Mouse (Mus musculus) layer of hippocampus, postnatal 25 days (tissue): Measurements from ENCODE around the gene Zwilch. TPM values are rescaled to one million over a fixed set of nuclear protein-coding genes. Genes with fewer than 3 reads are reported as not detected.
"Not testable (repeated sequence)": the region's sequence is repeated elsewhere in the genome, so short reads cannot be mapped to it uniquely, and the experiment has no call there.

Experiments
- DNase-seq, 2 experiments: peaks; one replicate each; pipeline ENCODE4 v3.0.0; 2022; ENCODE audit warnings: mixed read lengths in 2 of 2, low spot score in 1 of 2; ENCODE audit errors: extremely low spot score in 1 of 2
- total RNA-seq, 2 experiments: library from RNA; stranded (reverse); gene quantifications; 2 replicates each; pipeline ENCODE4 v1.2.3; 2021

Zwilch gene
- total RNA-seq = 1 to 10 TPM; 4.3 to 6.6 TPM

DNA sequence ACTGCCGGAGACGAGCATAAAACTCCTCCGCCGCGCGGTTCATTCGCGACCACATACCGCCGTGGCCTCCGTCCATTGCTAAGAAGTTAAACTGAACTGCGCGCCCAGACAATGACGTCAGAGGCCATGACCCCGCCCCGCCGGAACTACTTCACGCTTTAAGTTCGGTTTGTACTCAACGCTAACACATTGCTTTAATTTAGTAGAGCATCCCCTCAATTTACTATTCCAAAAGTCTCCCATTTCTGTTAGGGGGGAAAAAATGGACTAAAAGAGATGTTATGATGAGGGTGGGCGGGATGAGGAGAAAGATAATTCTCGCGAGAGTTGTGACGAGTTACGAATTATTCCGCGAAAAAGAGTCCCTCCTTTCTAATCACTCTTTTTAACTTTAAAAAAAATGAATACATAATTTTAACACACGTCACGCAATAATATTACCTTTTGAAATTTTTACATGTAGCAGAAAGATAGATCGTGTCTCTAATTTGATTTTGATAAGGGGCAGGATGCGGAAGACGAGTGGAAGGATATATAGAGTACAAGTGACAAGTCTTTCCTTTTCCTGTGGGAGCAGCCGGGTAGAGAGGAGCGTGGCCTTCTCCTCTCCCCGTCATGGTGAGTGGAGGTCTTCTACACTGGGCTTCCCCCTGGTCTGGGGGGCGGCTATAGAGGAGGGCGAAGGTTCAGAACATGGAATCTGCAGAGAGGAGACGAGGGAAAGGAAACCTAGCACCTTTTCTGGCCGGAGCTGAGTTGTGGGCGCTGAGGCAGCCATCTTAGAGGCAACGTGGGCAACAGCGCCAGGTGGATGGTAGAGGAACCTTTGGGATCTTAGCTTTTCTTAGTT lies at the start of gene Zwilch, which contains the start of gene Rpl4:
Gene Zwilch (minus strand): TSS at position 289 of the 850 bp plus-strand sequence.
Gene Rpl4 (plus strand): TSS at position 560 of the 850 bp plus-strand sequence.
- DNase-seq = peak; percentile 68 to 82

DNA sequence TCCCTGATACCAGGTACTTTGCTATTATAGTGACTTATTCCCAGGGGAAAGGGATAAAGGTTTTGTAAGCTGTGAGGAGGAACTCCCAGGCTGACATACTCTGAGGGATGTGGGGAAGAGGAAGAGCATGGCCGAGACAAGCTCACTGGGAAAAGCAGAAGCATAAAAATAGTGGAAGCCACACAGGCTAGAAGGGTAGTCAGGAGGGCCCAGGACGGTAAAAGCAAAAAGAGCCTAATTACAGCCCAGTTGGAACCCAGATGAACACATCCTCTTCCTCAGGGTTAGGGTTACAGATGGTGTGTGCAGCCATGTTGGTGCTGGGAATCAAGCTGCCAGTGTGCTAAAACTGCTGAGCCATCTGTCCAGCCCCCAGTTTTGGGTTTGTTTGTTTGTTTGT lies 49.2 kb upstream of the Zwilch start:
- DNase-seq = no peak

DNA sequence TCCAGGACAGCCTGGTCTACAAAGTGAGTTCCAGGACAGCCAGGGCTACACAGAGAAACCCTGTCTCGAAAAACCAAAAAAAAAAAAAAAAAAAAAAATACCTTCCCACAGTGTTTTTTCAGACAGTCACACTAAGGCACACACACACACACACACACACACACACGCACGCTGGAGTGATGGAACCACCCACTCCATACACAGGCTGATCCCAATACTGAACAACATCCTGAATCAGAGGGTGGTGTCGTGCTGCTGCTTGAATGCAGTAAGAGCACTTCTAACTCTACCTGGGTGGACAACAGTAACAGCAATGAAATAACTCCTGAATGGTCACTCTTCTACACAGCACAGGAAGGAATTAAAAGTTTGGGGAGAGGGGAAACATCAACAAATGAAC lies 48.6 kb upstream of the Zwilch start:
- DNase-seq = peak in 1 of 2 experiments; percentile 36

DNA sequence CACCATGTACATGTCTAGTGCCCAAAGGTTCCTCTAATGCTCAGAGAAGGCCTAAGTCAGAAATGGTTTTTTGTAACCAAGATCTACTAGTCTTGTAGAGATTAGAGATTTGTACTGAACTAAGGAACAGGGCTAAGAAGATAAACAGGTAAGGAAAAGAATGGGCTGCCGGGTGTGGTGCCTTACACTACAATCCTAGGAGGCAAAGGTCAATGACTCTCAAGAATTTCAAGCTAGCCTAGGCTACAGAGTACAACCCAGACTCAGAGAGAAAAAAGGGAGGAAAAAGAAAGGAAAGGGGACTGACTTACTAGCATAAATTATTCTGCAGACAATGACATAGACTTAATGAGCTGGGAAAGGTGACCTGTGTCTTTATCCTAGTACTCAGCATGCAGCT lies 47.7 kb upstream of the Zwilch start:
- no peak for DNase-seq

DNA sequence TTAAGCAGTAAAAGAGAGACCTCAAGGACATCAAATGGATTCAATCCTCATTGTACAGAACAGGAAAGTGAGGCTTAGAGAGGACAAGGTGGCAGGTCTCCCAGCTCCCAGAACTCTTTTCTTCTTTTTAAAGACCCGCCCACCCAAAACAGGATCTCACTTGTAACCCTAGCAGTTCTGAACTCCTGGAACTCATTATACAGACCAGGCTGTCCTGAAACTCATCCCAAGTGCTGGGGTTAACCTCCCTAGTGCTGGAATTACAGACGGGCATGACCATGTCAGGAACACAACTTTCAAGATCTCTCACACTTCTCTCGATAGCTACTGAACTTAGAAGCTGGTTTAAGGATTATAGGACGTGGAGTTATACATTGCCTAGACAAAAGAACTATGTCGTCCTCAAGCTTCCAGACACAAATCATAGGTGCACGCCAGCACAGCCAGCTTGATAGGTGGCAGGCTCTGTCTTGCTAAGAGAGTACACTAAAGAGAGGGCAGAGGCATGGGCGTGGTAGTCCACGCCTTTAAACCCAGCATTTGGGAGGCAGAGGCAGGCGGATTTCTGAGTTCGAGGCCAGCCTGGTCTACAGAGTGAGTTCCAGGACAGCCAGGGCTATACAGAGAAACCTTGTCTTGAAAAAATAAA lies 47.0 kb upstream of the Zwilch start:
- no peak for DNase-seq

DNA sequence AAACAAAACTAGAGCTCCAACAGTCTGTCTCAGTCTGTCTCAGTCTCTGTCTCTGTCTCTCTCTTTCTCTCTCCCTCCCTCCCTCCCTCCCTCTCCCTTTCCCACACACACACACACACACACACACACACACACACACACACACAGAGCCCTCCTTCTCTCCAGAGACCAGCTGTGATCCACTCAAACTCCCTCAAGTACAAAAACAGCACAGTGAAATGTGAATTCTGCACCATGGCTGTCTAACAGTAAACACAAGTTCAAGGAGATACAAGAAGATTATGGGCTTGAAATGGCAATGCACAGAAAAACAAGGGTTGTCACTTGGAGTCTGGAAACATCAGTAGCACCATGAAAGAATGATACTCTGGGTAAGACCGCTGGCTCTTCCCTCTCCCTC lies 46.4 kb upstream of the Zwilch start:
- DNase-seq = no peak

DNA sequence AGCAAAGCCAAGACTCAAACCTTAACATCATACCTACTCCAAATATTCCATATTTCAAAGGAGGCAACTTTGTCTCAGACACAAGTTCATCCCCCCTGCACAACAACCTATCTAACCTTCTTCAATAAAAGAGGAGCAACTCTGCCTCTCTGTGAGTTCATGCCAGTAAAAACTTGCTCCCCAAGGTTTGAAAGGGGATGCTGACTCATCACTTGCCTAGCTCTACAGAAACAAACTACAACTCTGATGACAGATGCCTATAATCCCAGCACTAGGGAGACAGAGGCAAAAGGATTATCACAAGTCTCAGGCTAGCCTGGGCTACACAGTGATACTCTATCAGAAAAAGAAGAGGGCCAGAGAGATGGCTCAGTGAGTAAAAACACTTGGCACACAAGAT lies 45.0 kb upstream of the Zwilch start:
- no peak for DNase-seq

DNA sequence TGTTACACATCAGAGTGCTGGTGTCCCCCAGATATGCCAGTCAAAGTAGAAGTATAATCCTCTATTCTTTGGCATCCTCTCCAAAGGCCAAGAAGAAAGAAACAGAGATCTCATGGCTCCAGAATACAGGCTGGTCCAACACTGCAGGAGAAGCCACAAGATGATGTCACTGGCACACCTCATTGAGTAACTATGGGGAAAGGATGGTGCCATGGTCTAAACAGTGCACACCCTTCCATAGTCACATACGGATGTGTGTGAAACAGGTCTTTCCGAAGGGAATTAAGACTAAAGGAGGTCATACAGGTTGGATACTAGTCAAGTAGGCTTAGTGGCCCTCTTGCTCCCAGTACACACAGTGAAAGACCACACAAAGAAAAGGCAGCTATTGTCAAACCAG lies 43.7 kb upstream of the Zwilch start:
- no peak for DNase-seq

DNA sequence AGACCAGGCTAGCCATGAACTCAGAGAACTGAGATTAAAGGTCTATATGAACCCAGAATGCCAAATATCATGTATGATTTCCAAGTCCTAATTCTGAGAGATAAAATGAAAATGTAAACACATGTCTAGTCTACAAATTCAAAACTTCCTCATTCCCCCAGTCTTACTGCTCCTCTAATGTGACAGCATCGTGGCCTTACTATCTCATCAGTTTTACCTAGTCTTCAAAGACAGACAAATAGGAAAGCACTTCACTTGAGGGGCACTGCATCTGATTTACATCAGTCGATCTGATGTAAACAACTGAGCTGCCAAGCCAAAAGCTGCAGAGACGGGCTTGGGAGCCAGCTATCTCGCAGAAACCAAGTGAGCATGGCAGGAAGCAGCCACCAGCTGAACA lies 43.2 kb upstream of the Zwilch start:
- DNase-seq = no peak

DNA sequence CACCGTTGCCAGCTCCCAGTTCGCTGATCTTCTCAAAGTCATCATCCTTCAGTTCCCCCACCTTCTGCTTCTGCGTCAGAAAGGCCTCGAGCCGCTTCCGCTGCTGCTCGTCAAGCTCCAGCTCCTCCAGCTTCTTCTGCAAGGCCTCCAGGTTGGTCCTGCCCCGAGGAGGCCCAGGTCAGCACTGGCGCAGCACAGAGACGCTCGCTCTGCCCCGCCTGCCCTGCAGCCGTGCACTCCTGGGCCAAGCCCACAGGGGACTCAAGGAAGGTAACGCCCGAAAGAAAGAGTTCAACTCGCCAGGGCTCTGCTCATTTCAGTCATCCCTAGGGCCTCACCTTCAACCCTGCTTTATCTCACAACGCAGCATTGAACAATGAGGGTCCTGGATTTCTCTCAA lies 41.5 kb upstream of the Zwilch start:
- no peak for DNase-seq

DNA sequence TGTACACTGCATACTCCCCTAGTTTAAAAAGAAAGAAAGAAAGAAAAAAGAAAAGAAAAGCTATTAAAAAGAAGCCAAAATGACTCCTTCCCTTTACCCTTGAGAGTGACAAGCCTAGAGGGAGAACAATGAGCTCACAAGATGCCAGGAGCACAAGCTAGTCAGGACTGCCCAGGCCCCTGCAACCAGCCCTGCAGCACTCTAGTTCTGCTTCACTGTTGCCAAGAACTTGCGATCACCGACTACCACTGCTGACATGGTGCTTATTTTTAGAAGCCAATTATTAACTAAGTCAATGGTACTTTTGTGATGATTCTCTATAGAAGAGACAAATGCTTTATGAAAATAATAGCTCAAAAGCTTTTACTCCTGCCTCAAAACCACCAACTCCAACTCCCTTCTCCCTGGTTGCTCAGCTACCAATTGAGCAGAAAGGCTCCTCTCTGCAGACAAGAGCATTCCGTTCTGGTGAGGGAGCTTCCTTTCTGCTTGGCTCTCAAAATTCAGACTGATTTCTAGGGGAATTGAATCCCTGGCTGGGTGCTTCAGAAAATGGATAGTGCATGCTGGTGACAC lies 34.7 kb upstream of the Zwilch start:
- DNase-seq = no peak

DNA sequence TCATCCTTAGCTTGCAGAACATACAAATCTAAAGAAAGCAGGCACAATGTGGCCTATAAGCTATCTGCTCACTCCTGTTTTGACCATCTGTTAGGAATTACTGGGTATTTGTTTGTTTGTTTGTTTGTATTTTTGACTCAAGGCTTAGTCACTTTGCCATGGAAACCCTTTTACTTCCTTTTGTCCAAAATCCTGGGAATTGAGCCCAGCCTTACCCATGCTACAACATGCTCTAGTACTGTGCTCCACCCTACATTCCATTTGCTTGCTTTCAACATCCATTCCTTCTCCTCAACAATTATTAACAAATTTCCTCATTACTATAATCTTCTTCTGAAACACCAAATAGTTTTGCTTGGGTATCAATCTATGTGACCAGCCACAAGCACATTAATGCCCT lies 30.0 kb upstream of the Zwilch start:
- DNase-seq = no peak

DNA sequence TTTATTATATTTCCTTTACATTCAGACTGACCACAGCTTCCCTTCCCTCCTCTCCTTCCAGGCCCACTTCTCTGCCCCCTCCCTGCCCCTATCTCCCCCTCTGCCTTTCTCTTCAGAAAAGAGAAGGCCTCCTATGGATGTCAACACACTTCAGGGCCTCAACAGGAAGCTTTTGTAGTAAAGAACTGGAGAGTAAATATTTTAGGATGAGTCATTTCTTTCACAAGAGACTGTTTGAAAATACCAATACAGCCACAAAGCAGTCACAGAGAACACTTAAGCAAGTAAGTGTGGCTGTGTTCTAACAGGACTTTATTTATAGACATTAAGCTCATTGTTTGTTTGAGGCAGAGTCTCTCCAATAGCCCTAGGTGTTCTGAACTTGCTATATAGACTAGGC lies 29.4 kb upstream of the Zwilch start:
- DNase-seq = no peak

DNA sequence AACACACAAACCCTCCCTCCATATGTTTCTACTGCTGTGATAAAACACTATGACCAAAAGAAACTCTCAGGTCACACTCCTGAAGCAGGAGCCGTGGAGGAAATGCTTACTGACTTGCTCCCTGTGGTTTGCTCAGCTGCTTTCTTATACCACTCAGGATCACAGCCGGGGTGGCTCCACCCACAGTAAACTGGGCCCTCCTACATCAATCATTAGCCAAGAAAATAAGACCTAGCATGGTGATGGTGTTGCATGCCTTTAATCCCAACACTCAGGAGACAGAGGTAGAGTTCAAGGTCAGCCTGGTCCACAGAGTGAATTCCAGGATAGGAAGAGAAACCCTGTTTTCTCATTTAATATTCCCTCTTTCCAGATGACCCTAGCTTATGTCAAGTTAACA lies 27.0 kb upstream of the Zwilch start:
- no peak for DNase-seq

DNA sequence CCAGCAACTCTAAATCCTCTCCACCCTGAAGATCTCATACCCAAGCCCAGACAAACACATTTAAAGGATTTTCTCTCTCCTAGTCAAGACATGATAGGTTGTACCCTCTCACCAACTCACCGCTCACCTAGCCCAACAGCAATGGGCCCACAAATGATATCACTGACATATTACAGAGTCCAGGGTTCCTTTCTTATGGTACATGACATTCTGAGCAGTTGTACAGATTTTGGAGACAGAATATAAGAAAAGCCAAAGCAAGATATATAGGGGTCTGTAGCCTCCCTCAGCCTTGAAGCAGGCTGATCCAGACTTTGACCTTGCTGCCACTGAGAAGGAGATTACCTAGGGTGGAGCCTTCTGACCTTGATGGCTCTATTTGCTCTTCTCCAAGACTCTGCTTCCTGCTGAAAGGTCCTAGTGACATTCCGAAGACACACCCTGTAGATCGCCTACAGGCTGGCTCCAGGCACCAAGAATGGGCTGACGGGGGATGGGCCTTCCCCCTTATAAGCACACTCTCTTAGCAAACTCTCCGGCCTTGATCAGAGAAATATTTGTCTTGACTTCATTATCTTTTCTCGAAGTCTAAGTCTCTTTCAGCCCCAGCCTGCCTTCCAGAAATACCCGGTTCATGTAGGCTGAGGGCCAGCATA lies 26.0 kb upstream of the Zwilch start:
- not testable (repeated sequence) for DNase-seq

DNA sequence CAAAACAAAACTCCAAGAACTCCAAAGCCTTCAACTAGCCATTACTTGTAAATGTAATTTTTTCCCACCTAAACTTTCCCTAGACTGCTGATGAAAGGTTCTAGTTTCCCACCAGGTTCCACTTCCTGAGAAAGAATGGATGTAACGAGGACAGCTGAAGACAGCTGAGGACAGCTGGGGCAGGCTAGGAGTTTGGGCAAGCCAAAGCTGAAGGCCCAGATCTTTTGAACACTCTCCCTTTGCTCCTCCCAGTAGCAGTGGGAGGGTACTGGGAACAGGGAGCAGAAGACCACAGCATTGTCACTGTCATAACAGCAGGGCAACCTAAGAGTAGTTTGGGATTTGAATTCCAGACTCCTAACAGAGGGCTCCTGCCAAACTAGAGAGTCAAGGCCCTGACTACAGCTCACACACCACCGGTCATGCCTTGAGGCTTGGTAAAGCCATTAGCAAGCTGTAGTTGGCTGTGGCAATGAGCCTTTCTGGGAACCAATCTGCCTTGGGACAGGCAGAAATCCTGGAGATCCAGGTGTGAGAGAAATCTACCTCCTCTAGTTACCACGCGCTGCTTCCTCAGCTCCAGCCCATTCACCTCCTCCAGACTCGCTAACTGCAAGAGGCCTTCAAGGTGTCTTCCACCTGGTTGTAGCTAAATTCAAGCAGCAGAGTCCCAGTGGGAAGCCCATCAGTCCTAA lies 25.3 kb upstream of the Zwilch start:
- no peak for DNase-seq

DNA sequence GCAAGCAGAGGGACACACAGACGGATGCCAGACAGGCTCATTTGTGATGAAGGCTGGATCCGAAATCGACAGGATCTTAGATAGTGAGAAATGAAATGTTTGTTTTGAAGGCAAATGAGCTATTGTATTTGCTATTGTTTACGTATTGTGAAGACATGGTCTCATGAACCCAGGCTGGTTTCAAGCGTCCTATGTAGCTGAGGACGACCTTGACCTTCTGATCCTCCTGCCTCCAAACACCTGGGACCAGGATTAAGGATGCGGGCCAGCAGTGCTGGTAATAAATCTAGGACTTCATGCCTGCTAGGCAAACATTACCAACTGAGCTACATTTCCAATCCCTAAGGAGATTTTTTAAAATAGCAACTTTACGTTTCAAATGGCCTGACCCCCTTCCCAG lies 24.6 kb upstream of the Zwilch start:
- DNase-seq = no peak

DNA sequence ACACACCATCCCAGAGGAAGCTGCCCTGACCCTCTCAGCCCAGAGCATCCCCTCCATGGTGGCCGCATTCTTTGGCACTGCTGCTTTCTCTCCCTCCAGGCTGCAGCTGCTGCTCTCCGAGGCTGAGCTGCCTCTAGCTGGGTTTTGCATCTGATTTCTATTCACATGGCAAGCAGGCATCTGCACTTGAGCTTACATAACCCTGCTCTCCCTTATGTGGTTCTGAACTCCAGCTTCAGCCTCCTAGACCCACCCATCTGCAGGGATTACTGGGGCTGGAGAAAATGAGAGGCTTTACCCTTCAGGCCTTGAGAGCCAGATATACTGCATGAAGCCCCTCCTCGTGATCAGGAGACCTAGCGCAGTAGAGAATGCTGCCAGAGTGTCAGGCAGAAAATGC lies 22.6 kb upstream of the Zwilch start:
- DNase-seq = peak; percentile 37 to 47

DNA sequence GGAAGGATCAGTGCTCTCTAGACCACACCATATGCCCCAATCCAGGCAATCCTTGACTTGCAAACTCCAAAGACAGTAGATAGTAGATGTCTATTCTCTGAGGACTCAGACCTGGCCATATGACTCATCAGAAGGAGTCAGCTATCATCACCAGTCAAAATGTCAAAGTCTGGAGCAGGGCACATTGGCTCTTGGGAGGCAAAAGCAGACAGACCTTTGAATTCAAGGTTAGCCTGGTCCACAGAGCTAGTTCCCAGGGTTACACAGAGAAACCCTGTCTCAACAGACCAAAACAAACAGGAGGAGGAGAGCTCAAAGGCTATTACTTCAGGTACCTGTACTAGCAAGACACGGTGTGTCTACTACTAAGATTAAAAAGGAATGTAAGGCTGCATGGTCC lies 21.0 kb upstream of the Zwilch start:
- no peak for DNase-seq

DNA sequence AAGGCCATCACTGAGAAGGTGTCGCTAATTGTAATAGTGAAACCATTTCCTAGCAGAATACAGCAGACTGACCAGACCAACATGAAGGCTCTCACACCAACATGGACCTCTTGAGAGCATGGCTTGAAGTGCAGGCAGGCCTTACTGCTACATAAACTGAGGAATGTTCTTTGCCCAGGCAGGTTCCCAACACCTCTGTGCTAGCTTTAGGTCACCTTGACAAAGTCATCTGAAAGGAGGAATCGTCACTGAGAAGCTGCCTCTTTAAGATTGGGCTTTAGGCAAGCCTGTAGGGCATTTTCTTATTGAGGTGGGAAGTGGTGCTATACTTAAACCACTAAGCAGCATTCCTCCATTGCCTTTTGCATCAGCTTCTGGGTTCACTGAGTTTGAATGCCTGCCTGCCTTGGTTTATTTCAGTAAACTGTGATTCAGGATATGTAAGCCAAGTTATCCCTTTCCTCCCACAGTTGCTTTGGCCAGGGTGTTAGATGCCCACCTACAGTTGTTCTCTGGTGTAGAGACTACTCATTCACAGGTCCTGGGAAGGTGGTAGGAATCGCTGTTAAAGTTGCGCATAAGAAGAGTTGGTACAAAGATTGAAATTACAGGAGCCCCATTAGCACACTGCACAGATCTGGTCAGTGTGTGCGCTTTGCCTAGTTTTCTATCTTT lies 11.4 kb upstream of the Zwilch start:
- DNase-seq = no peak
